Mouse (Mus musculus): ENCODE measurements around the gene Anxa10. TPM values are rescaled to one million over a fixed set of nuclear protein-coding genes. Genes with fewer than 3 reads are reported as not detected.

Gene Anxa10
- polyA plus RNA-seq (2012; ENCODE audit: low replicate concordance) = not detected in 2 replicates

GRCm38 (mm10) chr8:62123098-62123497, at the start of gene Anxa10:
Anxa10 (minus strand) TSS chr8:62123150.

Other genes starting within 250 kb of the Anxa10 start
- gene Palld, start 220.5 kb downstream of the Anxa10 start, polyA plus RNA-seq (2012; ENCODE audit: low replicate concordance) = 3.3 and 7.8 TPM in 2 replicates
- gene Ddx60, start 195.1 kb downstream of the Anxa10 start, polyA plus RNA-seq (2012; ENCODE audit: low replicate concordance) = 0.18 and 0.31 TPM in 2 replicates

Data from hematopoietic multipotent progenitor cell, adult 10-12 weeks (in vitro differentiated cells).